Mouse (Mus musculus) CD4-positive, CD25-positive, alpha-beta regulatory T cell, adult 4 months (primary cell): ENCODE measurements around the gene Selplg. TPM values are rescaled to one million over a fixed set of nuclear protein-coding genes. Genes with fewer than 3 reads are reported as not detected.
A peak's percentile ranks its signal among the peaks of the same experiment; 100 is the strongest.

Experiments used
- ATAC-seq: one replicate; pipeline ENCODE4 v1.8.0; 2017
- polyA plus RNA-seq, 2 experiments: library from polyadenylated mRNA; unstranded; fragments of 100-300 nt; shearing (Covaris generic); gene quantifications; one replicate each; pipeline ENCODE4 v1.2.1; 2017

Selplg gene
- 100 to 1,000 TPM; 473 to 498 TPM for polyA plus RNA-seq

DNA sequence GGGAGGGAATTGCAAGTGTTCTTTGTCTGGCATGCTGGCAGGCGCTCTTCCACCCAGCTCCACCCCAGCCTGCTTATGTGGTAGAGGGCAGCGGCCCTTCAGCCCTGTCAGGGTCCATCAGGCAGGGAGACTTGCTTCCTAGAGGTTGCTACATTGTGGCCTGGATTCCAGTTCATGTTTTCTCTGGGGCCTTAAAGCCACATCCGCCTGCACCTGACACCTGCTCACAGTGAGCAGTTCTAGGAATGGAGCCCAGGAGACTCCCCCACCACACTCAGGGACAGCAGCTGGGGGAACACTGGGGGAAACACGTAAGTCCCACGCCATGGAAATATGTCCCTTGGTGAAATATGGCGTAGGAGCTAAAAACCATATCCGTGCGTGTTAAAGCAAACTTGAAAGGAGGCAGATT lies at the start of gene Selplg:
Gene Selplg (minus strand): TSS at position 155 of the 412 bp plus-strand sequence.
- peak; percentile 66 for ATAC-seq

DNA sequence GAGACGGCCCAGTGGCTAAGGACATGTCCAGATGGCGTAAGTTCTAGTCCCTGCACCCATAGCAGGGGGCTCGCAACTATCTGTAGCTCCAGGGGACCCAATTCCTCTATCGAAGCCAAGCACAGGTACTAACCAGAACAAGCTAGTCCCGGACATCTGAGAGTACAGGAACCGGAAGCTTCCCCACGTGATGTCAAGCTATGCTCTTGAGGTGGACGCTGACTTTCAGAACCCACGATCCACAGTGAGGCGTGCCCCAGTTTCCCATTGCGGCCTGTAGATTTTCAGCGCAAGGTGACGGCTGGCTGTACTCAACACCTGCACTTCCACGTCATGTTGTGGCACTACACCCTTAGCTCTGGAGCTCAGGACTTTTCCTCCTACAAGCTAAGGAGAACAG lies 48.7 kb upstream of the Selplg start:
- no peak for ATAC-seq

DNA sequence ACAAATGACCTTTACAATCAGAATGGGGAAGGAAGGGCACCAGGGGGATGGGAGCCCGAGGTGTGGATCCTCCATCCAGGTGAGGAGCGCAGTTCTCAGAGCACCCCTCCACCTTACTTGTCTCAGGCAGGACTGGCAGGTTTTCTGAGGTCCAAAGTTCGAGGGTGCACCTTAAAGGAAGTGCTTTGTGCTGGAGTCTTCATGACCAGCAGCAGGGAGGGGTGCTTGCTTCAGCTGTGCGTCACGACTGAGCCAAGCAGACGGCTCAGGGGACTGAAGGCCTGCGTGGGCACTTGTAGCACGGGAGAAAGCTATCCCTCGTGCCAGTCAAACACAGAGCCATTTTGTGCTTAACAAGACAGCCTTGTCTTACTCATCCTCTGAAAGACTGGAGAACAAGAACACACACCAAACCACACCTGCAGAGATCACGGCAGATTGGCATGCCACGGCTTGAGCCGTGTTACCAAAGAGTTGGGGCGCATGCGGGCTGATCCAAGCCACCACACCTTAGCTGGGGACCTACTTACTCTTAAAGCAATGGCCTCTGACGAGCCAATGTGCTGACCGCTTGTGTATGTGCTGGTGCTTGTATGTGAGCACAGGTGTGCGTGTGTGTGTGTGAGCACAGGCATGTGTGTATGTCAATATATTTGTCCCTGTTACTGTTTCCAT lies 46.6 kb upstream of the Selplg start:
- no peak for ATAC-seq

DNA sequence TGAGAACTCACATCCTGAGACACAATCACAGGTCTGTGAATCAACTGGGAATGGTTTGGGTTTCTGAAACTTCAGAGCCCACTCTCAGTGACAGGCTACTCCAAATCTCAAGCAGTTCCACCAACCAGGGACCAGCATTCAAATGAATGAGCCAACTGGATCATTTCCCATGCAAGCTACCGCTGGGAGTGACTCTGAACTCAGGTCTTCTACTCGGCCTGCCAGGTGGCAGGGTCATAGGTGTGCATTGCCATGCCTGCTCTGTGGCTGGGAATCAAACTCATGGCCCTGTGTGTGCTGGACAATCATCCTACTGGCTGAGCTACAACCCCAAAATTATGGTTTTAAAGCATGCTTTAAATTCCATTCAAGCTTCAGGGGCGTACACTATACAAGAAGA lies 45.1 kb upstream of the Selplg start:
- ATAC-seq, result no peak

DNA sequence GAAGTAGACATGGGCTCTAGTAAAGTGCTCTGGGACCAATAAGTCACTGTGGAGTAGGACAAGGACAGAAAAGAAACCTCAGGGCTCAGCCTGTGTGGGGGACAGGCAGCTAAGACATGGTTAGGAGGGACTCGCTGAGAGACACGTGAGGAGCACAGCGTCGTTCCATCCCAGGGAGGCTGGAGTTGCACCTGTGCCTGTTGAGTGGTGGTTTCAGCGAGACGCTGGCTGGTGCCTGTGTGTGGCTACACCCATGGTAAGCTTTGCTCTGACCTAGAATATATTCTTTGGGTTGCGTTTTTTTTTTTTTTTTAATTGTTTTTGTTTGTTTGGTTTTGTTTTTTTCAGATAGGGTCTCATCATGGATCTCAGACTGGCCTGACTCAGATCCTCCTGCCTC lies 43.7 kb upstream of the Selplg start:
- no peak for ATAC-seq

DNA sequence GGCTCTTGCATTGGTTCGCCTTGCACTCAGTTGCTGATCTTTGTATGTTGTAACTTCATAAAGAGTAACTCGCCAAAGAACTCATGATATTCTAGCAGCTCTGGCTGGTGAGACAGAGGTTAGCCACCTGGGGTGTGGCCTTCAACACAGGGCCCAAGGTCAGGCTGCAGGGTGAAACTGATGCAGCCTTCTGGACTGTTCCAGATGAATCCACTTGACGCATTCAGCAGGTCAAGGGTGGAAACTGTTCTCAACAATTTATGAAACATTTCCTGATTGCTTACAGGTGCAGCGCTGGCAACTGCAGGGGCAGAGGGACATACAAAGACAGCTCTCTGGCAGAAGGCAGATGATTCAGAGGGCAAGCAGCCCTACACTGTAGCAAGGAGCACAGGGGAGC lies 43.2 kb upstream of the Selplg start:
- no peak for ATAC-seq

DNA sequence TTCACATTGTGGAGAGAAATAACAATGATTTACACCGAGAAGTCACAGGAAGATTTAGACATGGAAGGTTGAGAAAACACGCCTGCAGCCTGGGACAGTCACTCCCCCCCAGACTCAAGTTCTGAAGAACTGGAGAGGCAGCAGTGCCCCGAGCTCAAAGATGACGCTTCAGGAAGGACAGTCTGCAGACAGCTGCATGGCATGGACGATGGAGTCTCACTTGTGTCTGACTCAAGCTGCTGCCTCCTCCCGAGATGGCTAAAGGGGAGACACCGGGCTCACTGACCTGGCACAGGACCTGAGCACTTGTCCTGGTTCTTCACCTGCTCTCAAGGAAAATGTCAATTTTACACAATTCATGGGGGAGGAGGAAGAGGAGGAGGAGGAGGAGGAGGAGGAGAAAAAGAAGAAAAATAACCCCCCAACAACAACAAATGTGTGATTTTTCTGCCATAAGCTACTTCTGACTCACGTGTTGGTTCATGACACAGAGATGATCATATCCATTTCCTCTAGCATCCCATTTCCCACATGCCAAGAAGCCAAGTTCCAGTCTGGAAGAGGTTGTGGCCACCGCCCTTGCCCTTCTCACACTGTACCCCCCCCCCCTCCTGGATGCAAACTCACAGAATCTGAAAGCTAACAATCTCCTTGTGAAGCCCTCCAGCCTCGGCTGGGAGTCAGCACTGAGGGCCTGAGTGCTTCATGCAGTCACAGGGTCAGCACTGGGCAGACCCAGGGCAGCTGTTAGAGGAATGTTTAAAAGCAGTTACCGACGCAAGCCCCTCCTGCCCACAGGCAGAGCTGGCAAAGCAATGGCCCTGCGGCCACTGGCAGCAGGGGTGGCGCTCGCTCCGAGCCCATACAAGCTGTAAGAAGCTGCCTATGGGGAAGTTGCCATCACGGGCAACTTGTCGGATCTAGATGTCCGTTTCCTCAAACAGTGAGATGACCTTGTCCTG lies 41.9 kb upstream of the Selplg start:
- ATAC-seq, result no peak

DNA sequence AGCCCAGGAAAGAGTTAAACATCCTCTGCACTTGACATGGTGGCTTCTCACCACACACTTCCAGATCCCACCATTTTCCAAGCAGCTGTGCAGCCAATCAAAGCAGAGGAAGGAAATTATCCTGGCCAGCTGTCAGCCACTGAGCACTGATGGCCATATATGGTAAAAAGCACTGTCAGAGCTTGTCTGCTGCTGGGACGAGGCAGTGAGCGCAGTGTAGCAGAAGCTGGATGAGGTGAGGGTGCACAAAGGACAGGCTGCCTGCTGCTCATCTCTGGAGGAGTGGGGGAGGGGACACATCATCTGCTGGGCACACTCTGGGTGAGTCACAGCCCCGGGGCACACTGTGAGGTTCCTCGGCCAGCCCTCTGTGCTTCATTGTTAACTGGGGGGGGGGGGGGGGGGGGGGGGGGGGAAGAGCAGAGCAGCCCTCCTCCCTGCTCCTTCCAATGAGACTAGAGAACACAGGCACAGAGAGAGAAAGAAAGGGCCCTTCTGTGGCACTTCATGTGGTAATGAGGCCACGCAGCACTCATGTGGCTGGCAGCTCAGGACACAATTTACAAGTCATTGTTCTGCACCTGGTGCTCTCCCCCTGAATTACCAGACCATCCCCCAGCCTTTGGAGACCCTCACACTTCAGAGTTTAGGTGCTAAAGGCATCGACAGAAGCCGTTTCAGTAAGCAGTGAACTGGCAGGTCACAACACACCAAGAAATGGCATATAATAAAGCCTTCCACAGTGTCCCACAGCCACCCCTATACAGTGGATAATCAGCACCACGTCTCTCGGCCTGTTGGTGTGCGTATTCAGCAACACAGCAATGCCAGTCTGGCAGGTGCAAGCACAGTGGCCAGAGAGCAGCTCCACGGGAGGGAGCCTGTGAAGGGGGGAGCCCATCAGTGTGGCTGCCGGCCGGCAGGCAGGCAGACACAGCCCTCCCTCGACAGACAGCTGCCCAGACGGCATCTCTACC lies 40.8 kb upstream of the Selplg start:
- peak; percentile 65 for ATAC-seq

DNA sequence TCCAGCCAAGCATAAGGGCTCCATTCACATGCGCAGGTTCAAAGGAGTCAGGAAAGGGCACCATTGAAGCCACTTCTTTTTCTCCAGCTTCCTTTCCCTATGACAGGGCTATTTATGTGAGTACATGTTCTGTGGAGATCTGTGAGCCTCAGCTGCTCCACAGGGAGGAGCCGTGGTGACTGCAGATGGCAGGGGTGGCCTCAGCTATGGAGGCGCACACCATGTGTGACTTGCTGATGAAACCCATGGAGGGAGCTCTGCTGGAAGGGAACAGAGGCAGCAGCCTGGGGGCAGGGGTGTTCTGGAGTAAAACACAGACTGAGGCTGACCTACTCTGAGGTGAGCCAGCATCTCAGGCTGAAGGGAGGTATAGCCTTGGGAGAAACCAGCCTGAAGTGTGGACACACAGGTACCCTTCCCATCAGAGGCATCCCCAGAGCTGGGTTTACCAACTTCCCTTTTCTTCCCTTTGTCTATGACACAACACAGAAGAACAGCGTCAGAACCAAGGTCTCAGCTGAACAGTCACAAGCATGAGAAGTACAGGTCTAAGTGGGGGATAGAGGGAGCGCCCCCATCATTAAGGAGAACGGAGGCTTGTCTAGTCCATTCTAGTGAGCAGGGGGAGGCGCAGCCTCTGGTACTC lies 39.6 kb upstream of the Selplg start:
- no peak for ATAC-seq

DNA sequence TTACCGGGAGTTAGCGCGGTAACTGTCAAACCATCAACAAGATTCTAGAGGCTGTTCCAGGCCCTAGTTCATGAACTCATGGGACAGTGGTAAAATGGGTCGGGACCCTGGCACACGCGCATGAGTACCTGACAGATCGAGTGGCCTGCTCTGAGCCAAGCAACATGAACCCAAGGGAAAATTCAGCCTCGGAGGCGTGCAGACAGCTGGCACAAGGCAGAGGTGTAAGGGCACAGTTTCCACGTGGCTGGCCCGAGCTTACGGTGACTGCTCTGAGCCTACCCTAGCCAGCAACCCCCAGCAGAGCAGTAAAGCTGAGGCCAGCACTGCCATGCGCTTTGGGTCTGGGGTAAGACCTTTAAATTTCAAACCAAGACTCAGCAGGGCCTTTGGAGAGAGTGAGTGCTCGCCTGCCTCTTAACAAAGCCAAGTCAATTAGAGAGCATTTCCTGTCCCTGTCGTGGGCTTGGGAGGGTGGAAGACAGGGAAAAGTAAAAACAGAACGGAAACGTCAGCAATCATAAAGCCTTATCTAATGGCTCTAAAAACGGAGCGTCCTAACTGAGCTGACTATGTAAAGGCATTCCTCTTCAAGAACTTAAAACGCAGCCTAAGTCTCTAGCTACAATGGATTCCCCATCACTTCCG lies 38.1 kb upstream of the Selplg start:
- ATAC-seq, result no peak

DNA sequence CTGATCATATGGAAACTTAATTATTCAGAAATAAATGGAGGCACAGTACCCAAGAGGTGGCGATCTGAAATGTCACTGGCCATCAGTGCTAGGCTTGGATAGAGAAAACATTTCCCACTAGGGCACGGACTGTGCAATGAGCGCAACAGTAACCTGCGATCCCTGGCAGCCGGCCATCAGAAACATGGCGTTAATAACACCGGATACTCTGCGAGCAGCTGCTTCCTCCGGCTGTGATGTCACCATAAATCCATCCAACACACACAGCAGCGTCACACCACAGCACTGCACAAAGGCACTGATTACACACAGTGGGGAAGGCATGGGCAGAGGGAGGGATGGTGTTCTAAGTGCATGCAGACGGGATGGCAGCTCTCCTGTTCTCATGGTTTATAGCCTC lies 36.7 kb upstream of the Selplg start:
- ATAC-seq, result no peak

DNA sequence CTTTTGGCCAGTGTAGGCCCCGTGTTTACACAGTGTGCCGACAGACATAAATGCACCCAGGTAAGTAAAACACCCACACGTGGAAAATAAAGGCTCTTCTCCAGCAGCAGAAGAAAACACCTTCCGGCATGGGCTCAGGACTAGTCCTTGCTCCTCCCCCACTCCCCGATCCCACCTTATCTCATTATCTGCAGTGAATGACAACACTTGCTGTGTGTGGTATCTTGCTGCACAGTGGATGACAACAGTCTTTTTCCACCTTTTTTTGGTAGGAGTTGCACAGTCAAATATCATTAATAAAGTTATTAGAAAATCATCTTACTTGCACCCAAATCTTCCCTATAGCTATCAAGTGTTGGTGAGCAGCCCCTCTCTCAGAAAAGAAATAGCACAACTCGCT lies 32.5 kb upstream of the Selplg start:
- ATAC-seq, result no peak

DNA sequence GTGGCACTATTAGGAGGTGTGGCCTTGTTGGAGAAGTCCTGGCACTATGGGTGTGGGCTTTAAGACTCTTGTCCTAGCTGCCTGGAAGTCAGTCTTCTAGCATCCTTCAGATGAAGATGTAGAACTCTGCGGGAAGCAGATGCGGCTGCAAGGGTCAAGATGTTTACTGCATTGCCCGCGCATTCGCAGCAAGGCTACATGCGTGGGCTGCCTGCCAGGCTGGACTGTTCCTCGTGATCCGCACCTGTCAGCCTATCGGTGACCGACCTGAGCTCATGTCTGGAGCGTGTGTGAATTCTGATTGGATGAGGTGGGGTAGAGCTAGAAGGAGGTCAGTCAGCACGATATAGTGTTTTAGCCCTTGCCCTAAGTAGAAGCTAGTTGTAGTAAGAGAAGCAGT lies 31.6 kb upstream of the Selplg start:
- no peak for ATAC-seq

DNA sequence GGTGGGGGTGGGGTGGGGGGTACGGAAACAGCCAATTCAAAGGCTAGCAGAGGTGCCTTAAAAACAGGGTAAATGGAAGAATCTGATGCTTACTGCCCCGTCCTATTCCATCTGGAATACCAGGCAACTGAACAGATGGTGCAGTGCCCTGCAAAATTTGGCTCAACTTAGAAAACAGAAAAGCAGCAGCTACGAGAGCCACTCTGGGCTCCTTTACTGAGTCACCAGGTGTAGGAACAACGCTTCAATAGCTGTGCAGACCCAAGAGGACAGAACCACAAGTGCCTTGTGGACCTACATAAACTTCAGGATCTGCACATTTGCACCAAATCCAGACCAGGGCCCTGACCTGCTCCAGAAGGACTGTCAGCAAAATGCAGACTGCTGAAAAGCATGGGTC lies 30.0 kb upstream of the Selplg start:
- ATAC-seq, result no peak

DNA sequence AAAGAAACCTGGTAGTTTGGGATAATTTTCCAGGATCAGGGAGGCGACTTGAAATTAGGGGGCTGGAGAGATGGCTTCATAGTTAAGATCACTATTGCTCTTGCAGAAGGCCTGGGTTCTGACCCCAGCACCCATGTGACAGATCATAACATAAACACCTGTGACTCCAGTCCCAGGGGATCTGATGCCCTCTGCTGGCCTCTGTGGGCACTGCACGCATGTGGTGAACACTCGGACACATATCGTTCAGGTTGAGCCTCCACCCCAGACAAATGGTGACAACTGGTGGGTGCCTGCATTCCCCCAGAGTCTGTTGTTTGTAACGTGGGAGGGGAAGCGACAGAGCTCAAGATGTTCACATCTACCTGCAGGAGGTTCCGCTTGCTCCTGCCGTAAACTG lies 28.9 kb upstream of the Selplg start:
- no peak for ATAC-seq

DNA sequence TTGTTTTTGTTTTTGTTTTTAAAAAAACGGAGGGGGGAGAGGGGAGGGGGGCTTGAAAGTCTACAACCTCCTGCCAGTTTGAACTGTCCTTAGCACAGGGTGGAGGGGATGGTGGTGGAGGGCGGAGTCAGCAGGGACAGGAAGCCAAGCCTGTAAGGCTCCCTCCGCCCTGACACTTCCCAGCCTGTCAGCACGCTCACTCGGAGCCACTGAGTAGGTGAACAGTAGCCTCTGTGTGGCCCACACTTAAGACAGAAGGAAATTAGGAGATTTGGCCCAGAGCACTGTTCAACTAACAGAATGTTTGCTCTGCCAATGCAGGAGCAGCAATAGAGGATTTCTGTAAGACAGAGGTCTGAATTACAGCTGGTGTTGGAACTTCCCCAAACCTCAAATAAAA lies 26.5 kb upstream of the Selplg start:
- ATAC-seq, result peak; percentile 66

DNA sequence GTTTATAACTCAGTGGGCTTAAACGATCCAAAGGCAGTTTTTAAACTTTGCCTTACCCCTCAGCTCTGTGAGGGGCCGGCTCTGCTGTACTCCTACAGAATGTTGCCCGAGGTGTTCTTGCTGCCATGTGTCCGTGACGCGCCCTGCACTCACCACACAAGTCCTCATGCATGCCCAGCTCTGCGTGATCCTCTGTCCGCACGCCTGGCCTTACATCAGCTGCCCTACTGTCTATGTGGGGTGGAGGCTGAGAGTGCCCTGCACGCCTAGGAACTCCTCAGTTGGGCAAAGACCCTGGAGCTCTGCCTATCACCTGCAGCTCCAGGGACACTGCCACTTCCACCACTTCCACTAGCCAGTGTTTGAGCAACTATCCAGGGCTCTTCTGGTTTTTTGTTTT lies 26.1 kb upstream of the Selplg start:
- ATAC-seq, result no peak

DNA sequence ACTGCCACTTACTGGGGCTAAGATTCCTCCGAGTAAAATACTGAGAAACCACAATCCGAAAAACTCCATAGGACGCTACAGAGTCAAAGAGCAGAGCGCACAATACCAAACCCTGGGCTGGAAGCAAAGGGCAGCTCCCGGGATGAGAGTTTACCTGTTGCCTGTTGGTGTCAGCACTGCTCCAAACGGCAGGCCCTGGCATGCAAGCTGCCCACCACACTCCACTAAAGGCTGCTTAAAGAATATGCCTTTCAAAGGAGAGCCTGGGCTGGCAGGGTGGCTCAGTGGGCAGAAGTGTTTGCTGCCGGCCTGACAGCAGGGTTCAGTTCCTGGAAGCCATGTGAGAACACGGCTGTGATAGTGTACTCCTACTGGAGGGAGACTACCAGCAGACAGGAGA lies 25.2 kb upstream of the Selplg start:
- no peak for ATAC-seq

DNA sequence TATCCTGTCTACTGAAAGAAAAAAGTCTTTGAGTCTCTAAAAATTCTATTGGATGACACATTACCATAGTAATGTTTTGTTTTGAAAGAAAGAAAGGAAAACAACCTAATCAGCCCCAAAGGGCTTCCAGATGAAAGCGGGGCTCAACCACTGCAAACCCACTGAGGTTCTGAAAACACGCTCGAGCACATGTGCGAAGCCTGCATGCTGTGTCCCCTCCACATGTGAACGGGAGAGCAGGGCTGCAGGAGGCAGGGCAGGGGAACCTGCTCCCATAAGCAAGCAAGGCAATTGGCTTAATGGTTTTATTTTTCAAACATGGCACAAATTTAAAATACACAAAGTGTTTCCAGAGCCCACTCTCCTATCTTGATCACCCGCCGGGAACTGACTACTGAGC lies 24.2 kb upstream of the Selplg start:
- no peak for ATAC-seq

DNA sequence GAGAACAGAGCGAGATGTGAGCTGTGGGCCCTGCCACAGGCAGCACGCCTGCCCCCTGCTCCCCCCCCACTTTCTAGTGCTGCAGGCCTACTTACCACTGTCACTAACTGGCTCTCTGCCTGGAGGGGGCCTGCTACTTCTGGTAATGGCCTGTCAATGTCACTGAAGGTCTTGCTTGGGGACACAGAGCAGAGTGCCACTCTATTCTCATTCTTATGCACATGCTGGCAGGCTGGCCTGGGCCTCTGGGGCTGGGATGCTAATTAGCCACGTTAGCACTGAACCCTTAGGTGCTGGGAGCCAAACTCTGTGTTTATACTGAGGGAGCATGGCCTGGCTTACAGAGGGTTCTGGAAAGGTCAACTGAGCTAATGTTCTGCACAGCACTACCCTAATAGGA lies 23.3 kb upstream of the Selplg start:
- ATAC-seq, result no peak

DNA sequence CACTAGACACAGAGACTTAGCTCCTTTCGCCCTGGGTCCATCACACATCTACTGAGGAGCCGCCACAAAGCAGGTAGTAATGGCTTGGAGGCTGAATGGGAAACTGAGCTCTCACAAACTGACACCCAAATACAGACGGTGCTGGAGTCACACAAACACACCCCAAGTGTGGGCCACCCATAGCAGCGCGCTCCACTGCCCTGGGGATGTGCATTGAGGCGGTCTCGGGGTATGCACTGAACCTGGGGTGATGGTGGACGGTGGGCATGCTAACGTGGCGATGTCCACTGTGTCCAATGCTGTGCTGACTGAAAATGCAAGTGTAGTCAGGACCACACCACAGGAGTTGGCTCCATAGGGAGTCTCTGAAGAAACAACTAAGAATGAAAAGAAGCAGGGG lies 22.7 kb upstream of the Selplg start:
- no peak for ATAC-seq

DNA sequence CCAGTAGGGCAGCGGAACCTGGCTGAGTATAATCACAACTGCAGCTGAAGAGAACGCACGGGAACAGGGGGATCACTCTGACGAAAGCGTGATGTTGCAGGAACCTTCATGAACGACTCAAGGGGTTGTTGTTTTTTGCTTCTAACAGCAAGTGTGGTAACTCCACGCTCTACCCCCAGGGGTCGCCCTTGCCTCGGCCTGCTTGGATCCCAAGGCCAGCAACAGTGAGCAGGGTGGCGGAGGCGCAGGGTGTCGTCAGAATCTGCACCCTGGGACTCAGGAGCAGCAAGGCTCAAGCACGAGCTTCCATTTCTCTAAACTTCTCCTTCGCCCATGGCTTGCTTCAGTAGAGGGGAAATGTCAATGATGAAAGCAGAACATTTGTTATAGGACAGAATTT lies 22.1 kb upstream of the Selplg start:
- peak; percentile 81 for ATAC-seq
